Comparison of ENCODE assay signal across 8 mouse cellular contexts in genomic region chr9:37384284-37385182, GRCm38 (mm10). TPM values are rescaled to one million over a fixed set of nuclear protein-coding genes. Genes with fewer than 3 reads are reported as not detected.
A peak's percentile ranks its signal among the peaks of the same experiment; 100 is the strongest.
DNase-seq lines count a peak whose midpoint lies in the region; ATAC-seq and TF ChIP-seq lines count a peak whose summit lies in the region.

No protein-coding gene starts in this region.

- H3K9me3 ChIP-seq in embryonic facial prominence, embryonic 10.5 days = no peaks in the 10 kb centered on the region
- no peaks in the 10 kb centered on the region for H3K9me3 ChIP-seq in limb, embryonic 12.5 days
- no peaks in the 10 kb centered on the region for H3K9me3 ChIP-seq in midbrain, embryonic 12.5 days

- ATAC-seq in limb, embryonic 12.5 days (ENCODE audit: insufficient number of reproducible peaks, insufficient read depth, low FRiP score, low TSS enrichment, low read depth) = peak; percentile 59
- peak; percentile 87 for ATAC-seq in midbrain, embryonic 12.5 days (ENCODE audit: low FRiP score, low read depth)

- peak overlapping the region; percentile 73 for H3K9ac ChIP-seq in limb, embryonic 12.5 days (replicated peaks)
- H3K9ac ChIP-seq in midbrain, embryonic 12.5 days (replicated peaks) = peak overlapping the region; percentile 66

- peak overlapping the region; percentile 84 for H3K4me2 ChIP-seq in limb, embryonic 12.5 days
- H3K4me2 ChIP-seq in midbrain, embryonic 12.5 days (replicated peaks) = peak overlapping the region; percentile 79

- no peaks in the 10 kb centered on the region for H3K36me3 ChIP-seq in embryonic facial prominence, embryonic 10.5 days (replicated peaks)
- H3K36me3 ChIP-seq in limb, embryonic 12.5 days = no peaks in the 10 kb centered on the region
- H3K36me3 ChIP-seq in midbrain, embryonic 12.5 days = no peaks in the 10 kb centered on the region
- no peaks in the 10 kb centered on the region for H3K36me3 ChIP-seq in thymus, adult 2 months (ENCODE audit: control insufficient read depth, insufficient read depth, low read length)

- WGBS in embryonic facial prominence, embryonic 10.5 days = 9% methylated on average over 54 of the region's 54 CpGs
- WGBS in limb, embryonic 12.5 days = 8% methylated on average over 54 of the region's 54 CpGs
- WGBS in midbrain, embryonic 12.5 days = 11% methylated on average over 52 of the region's 54 CpGs
- 9% methylated on average over 54 of the region's 54 CpGs for WGBS in thymus, adult 2 months

- no peak for TF ChIP-seq CTCF in thymus, adult 2 months (IDR thresholded peaks at IDR 0.05; ENCODE audit: borderline replicate concordance, control insufficient read depth, extremely low read depth, insufficient read depth, low read length, poor library complexity)

- DNase-seq in right cerebral cortex, postnatal 14 days = peak; percentile 29
- DNase-seq in right cerebral cortex, postnatal 25 days = no peak
- DNase-seq in embryonic facial prominence, embryonic 10.5 days (ENCODE audit: low spot score) = peak; percentile 79
- peak; percentile 41 to 53 for DNase-seq in heart, postnatal 10 days
- no peak for DNase-seq in layer of hippocampus, adult 8-10 months (ENCODE audit: low spot score in 2 of 2)
- DNase-seq in thymus, adult 2 months = no peak

- intact Hi-C loops in heart, postnatal 10 days (cut with DNase I) = loop anchor here (2.0 kb wide), 1 partner anchor 18 kb away; no protein-coding TSS in a partner anchor

- H3K4me1 ChIP-seq in embryonic facial prominence, embryonic 10.5 days = peaks cover 10% of the 10 kb centered on the region
- H3K4me1 ChIP-seq in limb, embryonic 12.5 days (replicated peaks) = peaks cover 12% of the 10 kb centered on the region; the same call in 1 of the 2 replicates
- H3K4me1 ChIP-seq in midbrain, embryonic 12.5 days = peaks cover 6% of the 10 kb centered on the region; the same call in 1 of the 2 replicates
- H3K4me1 ChIP-seq in thymus, adult 2 months (replicated peaks; ENCODE audit: control insufficient read depth, insufficient read depth, low read length) = no peaks in the 10 kb centered on the region

- peaks cover 57% of the 10 kb centered on the region for H3K27me3 ChIP-seq in embryonic facial prominence, embryonic 10.5 days (replicated peaks; ENCODE audit: low read depth, poor library complexity, severe bottlenecking)
- peaks cover 47% of the 10 kb centered on the region for H3K27me3 ChIP-seq in limb, embryonic 12.5 days
- H3K27me3 ChIP-seq in midbrain, embryonic 12.5 days = peaks cover 34% of the 10 kb centered on the region
- no peaks in the 10 kb centered on the region; the same call in 1 of the 2 replicates for H3K27me3 ChIP-seq in thymus, adult 2 months (ENCODE audit: control insufficient read depth, insufficient read depth, low read length)

- H3K4me3 ChIP-seq in embryonic facial prominence, embryonic 10.5 days = peak overlapping the region; percentile 58
- peak overlapping the region; percentile 47 for H3K4me3 ChIP-seq in limb, embryonic 12.5 days (replicated peaks)
- H3K4me3 ChIP-seq in midbrain, embryonic 12.5 days = peak overlapping the region; percentile 52
- H3K4me3 ChIP-seq in thymus, adult 2 months (ENCODE audit: control insufficient read depth, insufficient read depth, low read length) = no peak overlapping the region

- H3K27ac ChIP-seq in embryonic facial prominence, embryonic 10.5 days (replicated peaks) = peak overlapping the region; percentile 81
- no peak overlapping the region for H3K27ac ChIP-seq in limb, embryonic 12.5 days
- no peak overlapping the region; the same call in 1 of the 2 replicates for H3K27ac ChIP-seq in midbrain, embryonic 12.5 days (replicated peaks)
- H3K27ac ChIP-seq in thymus, adult 2 months (ENCODE audit: control insufficient read depth, insufficient read depth, low read length) = no peak overlapping the region

- no peak for TF ChIP-seq POLR2A in thymus, adult 2 months (IDR thresholded peaks at IDR 0.05; ENCODE audit: control insufficient read depth, extremely low read depth, insufficient read depth, low read length, poor library complexity)

RNA-seq across cellular contexts. Expression of gene Robo4, which starts 17.2 kb away (rescaled TPM):
- 6.6 and 6.8 TPM in 2 replicates for polyA plus RNA-seq in embryonic facial prominence, embryonic 10.5 days (2016; fragmentation: Nextera tagmentation; extraction: Ambion mirVana)
- total RNA-seq in heart, postnatal 10 days (2021) = 10 to 100 TPM; 40.9 to 50.6 TPM
- polyA plus RNA-seq in limb, embryonic 12.5 days (2016; fragmentation: Nextera tagmentation; extraction: Ambion mirVana) = 8.4 and 10.3 TPM in 2 replicates
- 6.1 and 6.2 TPM in 2 replicates for polyA plus RNA-seq in midbrain, embryonic 12.5 days (2016; fragmentation: Nextera tagmentation; extraction: Ambion mirVana)
- 1 to 10 TPM; 5.4 to 9.2 (median 6.5) TPM for total RNA-seq in layer of hippocampus, adult 8-10 months (2022)
- polyA plus RNA-seq in thymus, adult 2 months (2012; rRNA removed) = 5.5 and 6.6 TPM in 2 replicates

RNA-seq across cellular contexts. Expression of gene Hepacam, which starts 17.4 kb away (rescaled TPM):
- polyA plus RNA-seq in embryonic facial prominence, embryonic 10.5 days (2016; fragmentation: Nextera tagmentation; extraction: Ambion mirVana) = 0.05 TPM in 2 replicates
- total RNA-seq in heart, postnatal 10 days (2021) = under 1 TPM in 1 of 2 experiments, not detected in 1; 0.24 TPM
- 0.06 TPM in 1 of 2 replicates, not detected in the other for polyA plus RNA-seq in limb, embryonic 12.5 days (2016; fragmentation: Nextera tagmentation; extraction: Ambion mirVana)
- polyA plus RNA-seq in midbrain, embryonic 12.5 days (2016; fragmentation: Nextera tagmentation; extraction: Ambion mirVana) = 0.26 TPM in 2 replicates
- 10 to 100 TPM; 56.5 to 69.3 (median 64.2) TPM for total RNA-seq in layer of hippocampus, adult 8-10 months (2022)
- 0.09 and 0.14 TPM in 2 replicates for polyA plus RNA-seq in thymus, adult 2 months (2012; rRNA removed)

RNA-seq across cellular contexts. Expression of gene Ccdc15, which starts 36.3 kb away (rescaled TPM):
- 10.2 and 10.3 TPM in 2 replicates for polyA plus RNA-seq in embryonic facial prominence, embryonic 10.5 days (2016; fragmentation: Nextera tagmentation; extraction: Ambion mirVana)
- 1 to 10 TPM; 2.3 to 2.9 TPM for total RNA-seq in heart, postnatal 10 days (2021)
- polyA plus RNA-seq in limb, embryonic 12.5 days (2016; fragmentation: Nextera tagmentation; extraction: Ambion mirVana) = 8.1 and 8.5 TPM in 2 replicates
- polyA plus RNA-seq in midbrain, embryonic 12.5 days (2016; fragmentation: Nextera tagmentation; extraction: Ambion mirVana) = 11.3 and 13.5 TPM in 2 replicates
- 1 to 10 TPM; 2.3 to 3.4 (median 2.4) TPM for total RNA-seq in layer of hippocampus, adult 8-10 months (2022)
- polyA plus RNA-seq in thymus, adult 2 months (2012; rRNA removed) = 6.2 and 10.7 TPM in 2 replicates

RNA-seq across cellular contexts. Expression of gene Robo3, which starts 48.5 kb away (rescaled TPM):
- 4.1 and 9.4 TPM in 2 replicates for polyA plus RNA-seq in embryonic facial prominence, embryonic 10.5 days (2016; fragmentation: Nextera tagmentation; extraction: Ambion mirVana)
- total RNA-seq in heart, postnatal 10 days (2021) = not detected
- 0.10 TPM in 1 of 2 replicates, not detected in the other for polyA plus RNA-seq in limb, embryonic 12.5 days (2016; fragmentation: Nextera tagmentation; extraction: Ambion mirVana)
- polyA plus RNA-seq in midbrain, embryonic 12.5 days (2016; fragmentation: Nextera tagmentation; extraction: Ambion mirVana) = 52.2 and 65.0 TPM in 2 replicates
- 10 to 100 TPM; 10.3 to 16.0 (median 13.1) TPM for total RNA-seq in layer of hippocampus, adult 8-10 months (2022)
- 0.78 and 0.94 TPM in 2 replicates for polyA plus RNA-seq in thymus, adult 2 months (2012; rRNA removed)

Comparison
In these comparisons a context has a peak if more than half of its experiments do, and no peak if none do; other contexts are left out.
1. DNase-seq: peak in right cerebral cortex, postnatal 14 days (single experiment), embryonic facial prominence, embryonic 10.5 days (single experiment) and heart, postnatal 10 days (2 of 2); none in right cerebral cortex, postnatal 25 days (single experiment), layer of hippocampus, adult 8-10 months (0 of 2) and thymus, adult 2 months (single experiment).